16 mouse cellular contexts compared by ENCODE assay signal in the genomic region with DNA sequence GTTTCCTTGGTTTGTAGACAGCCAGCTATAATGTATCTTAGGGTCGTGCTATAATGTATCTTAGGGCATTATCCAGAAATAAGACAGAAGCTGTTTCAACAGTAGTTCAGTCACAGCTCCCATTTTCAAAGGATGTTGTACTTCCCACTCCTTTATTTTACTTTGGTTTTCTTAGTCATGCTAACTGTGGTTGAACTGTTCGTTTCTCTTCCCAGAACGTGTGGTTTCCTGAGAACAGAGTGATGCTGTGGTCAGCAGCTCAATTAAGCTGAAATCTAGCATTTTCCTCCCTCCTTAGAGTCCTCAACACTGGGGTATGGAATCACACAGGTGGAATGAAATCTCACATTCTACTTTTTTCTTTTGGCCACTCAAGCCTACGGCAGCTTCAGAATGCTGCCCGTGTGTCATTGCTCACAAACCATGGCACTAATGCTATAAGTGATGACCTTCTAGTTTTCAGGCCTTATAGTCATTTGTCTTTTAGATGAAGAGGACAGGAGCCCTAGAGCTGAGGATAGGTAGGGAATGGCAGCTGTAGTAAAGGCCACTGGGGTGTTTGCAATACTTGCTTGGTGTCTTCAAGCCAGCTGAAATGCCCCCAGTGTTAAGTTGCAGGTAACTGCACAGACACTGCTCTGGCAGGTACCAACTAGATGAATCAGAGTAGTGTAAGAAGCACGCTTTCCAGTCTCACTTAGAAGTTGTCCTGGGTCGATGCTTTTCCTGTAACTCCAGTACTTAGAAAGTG.
DNase-seq lines count a peak whose midpoint lies in the region; ATAC-seq and TF ChIP-seq lines count a peak whose summit lies in the region.
"Had no signal": no experiment of that assay in that cellular context is flagged by ENCODE, and none has a peak within 500 bp of the region (broad histone marks: within the 10 kb centered on the region; RNA-seq: fewer than 3 reads in every experiment).

No protein-coding gene starts in this region.

- intact Hi-C loops in heart, postnatal 14 days (cut with DNase I) = loop anchor here (5.0 kb wide), 1 partner anchor 33 kb away; no protein-coding TSS in a partner anchor

- no peak overlapping the region for H3K4me2 ChIP-seq in heart, embryonic 15.5 days
- H3K4me2 ChIP-seq: forebrain, embryonic 13.5 days; hindbrain, embryonic 13.5 days; limb, embryonic 13.5 days had no signal

- TF ChIP-seq POLR2A in liver, adult 2 months (IDR thresholded peaks at IDR 0.05; ENCODE audit: extremely low read depth, insufficient read depth, low read length) = no peak
- TF ChIP-seq POLR2A in bone marrow macrophage, adult 2 months (IDR thresholded peaks at IDR 0.05; ENCODE audit: borderline replicate concordance, low read depth, low read length) = no peak

- no peaks in the 10 kb centered on the region for H3K27me3 ChIP-seq in heart, embryonic 15.5 days
- no peaks in the 10 kb centered on the region for H3K27me3 ChIP-seq in liver, adult 2 months (ENCODE audit: control insufficient read depth, insufficient read depth, low read length)
- H3K27me3 ChIP-seq: forebrain, embryonic 13.5 days; hindbrain, embryonic 13.5 days; limb, embryonic 13.5 days had no signal

- H3K79me2 ChIP-seq in liver, adult 2 months (ENCODE audit: control insufficient read depth, insufficient read depth, low read length) = peaks cover 36% of the 10 kb centered on the region

- no peak for ATAC-seq in heart, embryonic 15.5 days (replicated peaks; ENCODE audit: insufficient number of reproducible peaks, insufficient read depth, low FRiP score, low read depth)
- ATAC-seq in megakaryocyte, adult 5-6 weeks (ENCODE audit: poor library complexity, severe bottlenecking) = 0 out of 2 replicates have a peak, but pooled peaks have one; percentile 5
- no peak for ATAC-seq in megakaryocyte-erythroid progenitor cell, adult 5-6 weeks (replicated peaks; ENCODE audit: low FRiP score, low TSS enrichment, poor library complexity, severe bottlenecking)
- ATAC-seq: forebrain, embryonic 13.5 days; intestine, embryonic 16.5 days had no signal

- H3K4me1 ChIP-seq in heart, embryonic 15.5 days (replicated peaks) = peaks cover 89% of the 10 kb centered on the region
- peaks cover 61% of the 10 kb centered on the region for H3K4me1 ChIP-seq in liver, adult 2 months (ENCODE audit: control insufficient read depth, insufficient read depth, low read length)
- peaks cover 79% of the 10 kb centered on the region for H3K4me1 ChIP-seq in bone marrow macrophage, adult 2 months (ENCODE audit: control insufficient read depth, insufficient read depth, low read length)
- H3K4me1 ChIP-seq: forebrain, embryonic 13.5 days had no signal

- 79% methylated on average over 7 of the region's 7 CpGs for WGBS in heart, embryonic 15.5 days
- 72% methylated on average over 7 of the region's 7 CpGs for WGBS in liver, adult 2 months

- 0 out of 2 replicates have a peak, but pooled peaks cover 6% of the 10 kb centered on the region for H3K36me3 ChIP-seq in heart, embryonic 15.5 days
- H3K36me3 ChIP-seq in liver, adult 2 months (ENCODE audit: control insufficient read depth, insufficient read depth, low read length) = peaks cover 3% of the 10 kb centered on the region; the same call in 1 of the 2 replicates

- H3K9me3 ChIP-seq in heart, embryonic 15.5 days (replicated peaks) = no peaks in the 10 kb centered on the region
- H3K9me3 ChIP-seq: forebrain, embryonic 13.5 days; hindbrain, embryonic 13.5 days; limb, embryonic 13.5 days; midbrain, embryonic 10.5 days had no signal

- H3K27ac ChIP-seq in heart, embryonic 15.5 days = peak overlapping the region; percentile 3
- peak overlapping the region; percentile 82 for H3K27ac ChIP-seq in liver, adult 2 months (replicated peaks; ENCODE audit: insufficient read depth, low read depth, low read length)
- peak overlapping the region; percentile 99 for H3K27ac ChIP-seq in bone marrow macrophage, adult 2 months (ENCODE audit: insufficient read depth, low read depth, low read length)
- H3K27ac ChIP-seq: forebrain, embryonic 13.5 days; hindbrain, embryonic 13.5 days; midbrain, embryonic 10.5 days had no signal

- no peak overlapping the region for H3K4me3 ChIP-seq in heart, embryonic 15.5 days
- no peak overlapping the region for H3K4me3 ChIP-seq in liver, adult 2 months (ENCODE audit: insufficient read depth, low read depth, low read length)
- H3K4me3 ChIP-seq in bone marrow macrophage, adult 2 months (ENCODE audit: insufficient read depth, low read length) = no peak overlapping the region
- H3K4me3 ChIP-seq: forebrain, embryonic 13.5 days; hindbrain, embryonic 13.5 days; limb, embryonic 13.5 days; midbrain, embryonic 10.5 days had no signal

- no peak for DNase-seq in heart, postnatal 14 days
- no peak for DNase-seq in liver, adult 2 months (ENCODE audit: extremely low read depth, low read depth, low spot score)
- no peak for DNase-seq in liver
- DNase-seq in retina, embryonic 14.5 days (ENCODE audit: low spot score) = no peak
- DNase-seq: cerebellum, postnatal 36 days; spleen, adult 18-20 months; thymus, postnatal 36 days had no signal

- TF ChIP-seq CTCF in liver, adult 2 months (IDR thresholded peaks at IDR 0.05; ENCODE audit: low read depth, low read length) = no peak
- TF ChIP-seq CTCF in bone marrow macrophage, adult 2 months (IDR thresholded peaks at IDR 0.05; ENCODE audit: low read depth, low read length) = no peak

- no peak overlapping the region for H3K9ac ChIP-seq in heart, embryonic 15.5 days
- no peak overlapping the region for H3K9ac ChIP-seq in liver, adult 2 months (ENCODE audit: low read depth, low read length)
- H3K9ac ChIP-seq: forebrain, embryonic 13.5 days; hindbrain, embryonic 13.5 days; limb, embryonic 13.5 days had no signal

Comparison
In these comparisons a context has a peak if more than half of its experiments do, and no peak if none do; other contexts are left out.
1. H3K27ac ChIP-seq: peak in every context shown above with its lines; median percentile 99 in bone marrow macrophage, adult 2 months; 82 in liver, adult 2 months; 3 in heart, embryonic 15.5 days.